Mouse (Mus musculus) heart, embryonic 12.5 days (tissue): ENCODE results near the gene Gm49321. TPM values are rescaled to one million over a fixed set of nuclear protein-coding genes. Genes with fewer than 3 reads are reported as not detected.

Source experiments
- ATAC-seq: fragments of 200-750 bp; cut with Nextera tagmentation; 2 replicates; pipeline ENCODE4 v1.8.0; 2017; ENCODE audit warnings: moderate TSS enrichment, moderate library complexity; ENCODE audit not compliant: insufficient number of reproducible peaks, low FRiP score
- H3K27ac ChIP-seq: fragments of 300-500 bp; sonication (generic); 2 replicates; pipeline ENCODE4 v1.5.1; 2016; ENCODE audit warnings: mild to moderate bottlenecking, moderate library complexity; ENCODE audit not compliant: poor library complexity, severe bottlenecking
- H3K27me3 ChIP-seq: fragments of 300-500 bp; sonication (generic); replicated peaks from 2 replicates; pipeline ENCODE4 v1.6.1; 2016; ENCODE audit warnings: mild to moderate bottlenecking, moderate library complexity
- H3K36me3 ChIP-seq: fragments of 300-500 bp; sonication (generic); 2 replicates; pipeline ENCODE4 v1.6.1; 2016; ENCODE audit warnings: mild to moderate bottlenecking, moderate library complexity
- H3K4me1 ChIP-seq: fragments of 300-500 bp; sonication (generic); replicated peaks from 2 replicates; pipeline ENCODE4 v1.6.1; 2016; ENCODE audit warnings: mild to moderate bottlenecking
- H3K4me2 ChIP-seq: fragments of 300-500 bp; sonication (generic); 2 replicates; pipeline ENCODE4 v1.6.1; 2016; ENCODE audit warnings: mild to moderate bottlenecking, moderate library complexity
- H3K4me3 ChIP-seq: fragments of 300-500 bp; sonication (generic); 2 replicates; pipeline ENCODE4 v1.5.1; 2016; ENCODE audit warnings: mild to moderate bottlenecking
- H3K9ac ChIP-seq: fragments of 300-500 bp; sonication (generic); 2 replicates; pipeline ENCODE4 v1.6.1; 2016; ENCODE audit warnings: mild to moderate bottlenecking, moderate library complexity
- H3K9me3 ChIP-seq: fragments of 300-500 bp; sonication (generic); replicated peaks from 2 replicates; pipeline ENCODE4 v1.6.1; 2016; ENCODE audit warnings: mild to moderate bottlenecking, moderate library complexity
- WGBS: fragments of 180-500 bp; shearing (Covaris S2); methylation state at CpG from one replicate; pipeline ENCODE4 v1.1.7; 2016; 5-methylcytosine and 5-hydroxymethylcytosine counted together
- polyA plus RNA-seq: library from polyadenylated mRNA; unstranded; fragments of >200 nt; fragmentation: Nextera tagmentation; extraction: Ambion mirVana; gene quantifications from 2 replicates; pipeline ENCODE4 v1.2.1, GENCODE M21; 2016

Gm49321 gene
- polyA plus RNA-seq, 1 experiment from 2014 or later: 7.8 TPM

DNA sequence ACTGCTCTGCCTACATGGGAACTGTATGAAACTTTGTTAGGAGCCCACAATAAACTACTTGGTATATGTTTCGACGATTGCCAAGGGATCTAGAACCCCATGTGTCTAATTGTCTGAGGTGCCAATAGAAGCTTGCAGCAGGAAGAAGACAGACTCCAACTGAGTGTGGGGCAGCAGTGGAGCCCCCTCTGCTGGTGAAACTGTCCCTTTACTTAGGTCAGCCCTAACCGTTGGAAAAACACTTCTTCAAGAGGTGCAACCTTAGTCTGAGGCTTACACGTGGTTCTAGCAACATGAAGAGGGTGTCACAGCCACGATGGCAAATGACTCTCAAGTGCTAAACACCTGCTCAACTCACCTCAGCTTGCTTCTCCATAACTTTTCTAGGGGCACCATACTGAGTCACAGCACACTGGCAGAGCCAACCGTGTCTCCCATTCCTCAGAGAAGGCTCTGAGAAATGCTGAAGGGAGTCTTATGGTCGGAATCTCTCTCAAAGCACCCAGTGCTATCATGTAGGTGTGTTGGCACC, 77.4 kb downstream of the Gm49321 start:
- ATAC-seq: no peak
- Histone ChIP-seq H3K9me3 (no peaks in the 10 kb centered on the region), H3K27me3 (no peaks in the 10 kb centered on the region), H3K4me3 (no peak overlapping the region), H3K36me3 (no peaks in the 10 kb centered on the region), H3K9ac (no peak overlapping the region), H3K4me1 (peaks cover 7% of the 10 kb centered on the region; the same call in 1 of the 2 replicates), H3K4me2 (no peak overlapping the region), H3K27ac (no peak overlapping the region)
- WGBS: 55% methylated on average over 7 of the region's 7 CpGs

DNA sequence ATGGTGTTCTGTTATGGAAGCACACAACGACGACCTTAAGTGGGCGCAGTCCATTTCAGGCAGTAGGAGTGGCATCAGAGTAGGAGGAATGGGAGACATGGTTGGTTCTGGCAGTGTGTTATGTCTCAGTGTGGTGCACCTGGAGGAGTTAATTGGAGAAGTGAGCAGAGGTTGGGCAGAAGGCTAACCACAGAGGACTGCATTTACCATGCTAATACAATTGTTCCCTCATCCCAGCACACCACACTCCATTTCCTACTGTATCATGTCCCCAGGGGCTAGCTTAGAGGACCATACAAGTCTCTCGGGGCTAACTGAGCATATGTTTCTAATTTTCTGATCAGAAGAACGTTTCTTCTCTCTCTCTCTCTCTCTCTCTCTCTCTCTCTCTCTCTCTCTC, 78.0 kb downstream of the Gm49321 start:
- no peak overlapping the region for H3K4me2 ChIP-seq
- peaks cover 7% of the 10 kb centered on the region; the same call in 1 of the 2 replicates for H3K4me1 ChIP-seq
- H3K36me3 ChIP-seq: no peaks in the 10 kb centered on the region
- no peak overlapping the region for H3K9ac ChIP-seq
- no peaks in the 10 kb centered on the region for H3K27me3 ChIP-seq
- H3K9me3 ChIP-seq: no peaks in the 10 kb centered on the region
- ATAC-seq: no peak
- no peak overlapping the region for H3K4me3 ChIP-seq
- H3K27ac ChIP-seq: no peak overlapping the region
- WGBS: 71% methylated on average over 5 of the region's 5 CpGs

Other genes with a start within 250 kb of the Gm49321 start
- 219 and 235 TPM in 2 replicates for gene Hif1a, start 36.3 kb upstream of the Gm49321 start, polyA plus RNA-seq
- 18.6 and 20.3 TPM in 2 replicates for gene Snapc1, start 26.8 kb downstream of the Gm49321 start, polyA plus RNA-seq
- 0.33 and 0.81 TPM in 2 replicates for gene Syt16, start 60.0 kb downstream of the Gm49321 start, polyA plus RNA-seq